Mouse (Mus musculus) ES-E14 (cell line): ENCODE results near the gene Olfr267. TPM values are rescaled to one million over a fixed set of nuclear protein-coding genes. Genes with fewer than 3 reads are reported as not detected.

Source experiments
- DNase-seq: peaks from one replicate; pipeline ENCODE4 v3.0.0-alpha.2; 2013; ENCODE audit warnings: low read depth, low spot score
- H3K27ac ChIP-seq: 2 replicates; pipeline ENCODE4 v1.5.1; 2012; ENCODE audit warnings: low read depth, mild to moderate bottlenecking, low read length, moderate library complexity, mixed read lengths; ENCODE audit not compliant: poor library complexity, insufficient read depth, severe bottlenecking
- H3K36me3 ChIP-seq: 2 replicates; pipeline ENCODE4 v1.6.1; 2012; ENCODE audit warnings: mild to moderate bottlenecking, low read length, moderate library complexity, mixed read lengths; ENCODE audit not compliant: control insufficient read depth, poor library complexity, insufficient read depth, severe bottlenecking
- H3K4me1 ChIP-seq, 2 experiments: fragments of 150-350 bp in 1 of 2; sonication (generic) in 1 of 2; 2 replicates each; pipeline ENCODE4 v1.6.1; 2012; ENCODE audit warnings: low read length in 2 of 2, mild to moderate bottlenecking in 1 of 2, mixed read lengths in 1 of 2; ENCODE audit not compliant: control insufficient read depth in 2 of 2, insufficient read depth in 2 of 2, poor library complexity in 1 of 2
- H3K4me3 ChIP-seq, 2 experiments: fragments of 150-350 bp in 1 of 2; sonication (generic) in 1 of 2; 2 replicates each; pipeline ENCODE4 v1.5.1; 2012; ENCODE audit warnings: low read length in 2 of 2, low read depth in 1 of 2, mild to moderate bottlenecking in 1 of 2, mixed read lengths in 1 of 2; ENCODE audit not compliant: insufficient read depth in 1 of 2, poor library complexity in 1 of 2, severe bottlenecking in 1 of 2
- H3K9ac ChIP-seq: 2 replicates; pipeline ENCODE4 v1.6.1; 2012; ENCODE audit warnings: low read depth, mild to moderate bottlenecking, low read length, mixed read lengths; ENCODE audit not compliant: poor library complexity, insufficient read depth, severe bottlenecking
- H3K9me3 ChIP-seq: fragments of 150-350 bp; sonication (generic); 2 replicates; pipeline ENCODE4 v1.6.1; 2012; ENCODE audit warnings: low read depth, mild to moderate bottlenecking, low read length; ENCODE audit not compliant: control insufficient read depth, insufficient read depth
- CHD2 ChIP-seq: IDR thresholded peaks from 2 replicates; pipeline ENCODE4 v1.6.1; 2014; ENCODE audit warnings: mild to moderate bottlenecking, low read depth, low read length, inconsistent platforms
- HCFC1 ChIP-seq: IDR thresholded peaks from 2 replicates; pipeline ENCODE4 v1.6.1; 2012; ENCODE audit warnings: low read length, inconsistent platforms, borderline replicate concordance; ENCODE audit not compliant: insufficient read depth
- MAFK ChIP-seq: IDR thresholded peaks from 2 replicates; pipeline ENCODE4 v1.6.1; 2014; ENCODE audit warnings: mild to moderate bottlenecking, low read depth, low read length, inconsistent platforms; ENCODE audit not compliant: insufficient read depth
- ZC3H11A ChIP-seq: IDR thresholded peaks from 2 replicates; pipeline ENCODE4 v1.6.1; 2012; ENCODE audit warnings: low read depth, mild to moderate bottlenecking, inconsistent platforms, low read length, borderline replicate concordance
- ZNF384 ChIP-seq: IDR thresholded peaks from 2 replicates; pipeline ENCODE4 v1.6.1; 2012; ENCODE audit warnings: low read depth, low read length, inconsistent platforms
- in situ Hi-C, 2 experiments: fragments of 600-800 bp; cut with MboI; formaldehyde crosslinking; loops; one replicate each; pipeline ENCODE4 v1.15.1; 2025; ENCODE audit warnings: low sequenced_read_pairs in 2 of 2, inconsistent platforms in 1 of 2; ENCODE audit not compliant: unreplicated experiment in 2 of 2
- total RNA-seq: library from RNA; depleted of rRNA; stranded (reverse); fragments of 300-350 nt; gene quantifications from 2 replicates; pipeline ENCODE4 v1.2.3, GENCODE M21; 2012; rRNA removed

Gene Olfr267
- not detected in 2 replicates for total RNA-seq

- TF ChIP-seq MAFK: no peak
- TF ChIP-seq CHD2: no peak
- TF ChIP-seq ZC3H11A: no peak
- no peak for TF ChIP-seq ZNF384
- TF ChIP-seq HCFC1: no peak
- Histone ChIP-seq H3K27ac (no peak within 1 kb of the TSS), H3K4me3 (no peak within 1 kb of the TSS), H3K9me3 (no peaks in the 10 kb centered on the region), H3K4me1 (no peaks in the 10 kb centered on the region), H3K36me3 (no peaks in the 10 kb centered on the region), H3K9ac (no peak within 1 kb of the TSS)
- in situ Hi-C loops: no loop called here
- no peak for DNase-seq
Measured at GRCm38 (mm10) chr4:58787616-58788015, at the start of gene Olfr267. Gene Olfr267 (minus strand): TSS chr4:58787716.

DNA sequence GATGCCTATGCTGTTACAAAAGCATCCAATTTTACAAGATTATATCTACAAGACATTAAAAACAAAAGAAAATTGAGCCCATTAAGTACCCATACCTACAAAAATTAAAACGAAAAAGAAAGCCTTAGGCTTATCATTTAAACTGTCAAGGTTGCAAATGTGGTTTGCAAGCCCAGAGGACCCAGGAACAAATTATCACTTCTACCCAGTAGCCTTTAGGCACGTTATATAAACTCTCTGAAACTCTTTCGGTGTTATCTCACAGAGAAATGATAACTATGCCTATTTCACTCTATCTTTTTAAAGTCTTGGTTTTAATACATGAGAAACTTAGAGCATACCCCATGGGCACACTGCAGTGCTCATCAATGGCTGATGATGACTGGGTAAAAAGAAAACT is 45.4 kb upstream of the Olfr267 start:
- H3K4me1 ChIP-seq: no peaks in the 10 kb centered on the region
- in situ Hi-C loops: no loop called here
- H3K36me3 ChIP-seq: no peaks in the 10 kb centered on the region
- no peaks in the 10 kb centered on the region for H3K9me3 ChIP-seq
- DNase-seq: no peak
- H3K27ac ChIP-seq: no peak overlapping the region
- TF ChIP-seq ZC3H11A (no peak), HCFC1 (no peak), MAFK (no peak), CHD2 (no peak), ZNF384 (no peak)
- no peak overlapping the region for H3K4me3 ChIP-seq
- no peak overlapping the region for H3K9ac ChIP-seq

- H3K4me3 ChIP-seq: no peak overlapping the region
- peaks cover 2% of the 10 kb centered on the region for H3K36me3 ChIP-seq
- H3K4me1 ChIP-seq: no peaks in the 10 kb centered on the region
- H3K9me3 ChIP-seq: no peaks in the 10 kb centered on the region
- in situ Hi-C loops: no loop called here
- H3K9ac ChIP-seq: no peak overlapping the region
- H3K27ac ChIP-seq: no peak overlapping the region
- TF ChIP-seq ZC3H11A (no peak), MAFK (no peak), HCFC1 (no peak), CHD2 (no peak), ZNF384 (no peak)
- DNase-seq: no peak
Measured at GRCm38 (mm10) chr4:58825921-58826320, 38.4 kb upstream of the Olfr267 start.

DNA sequence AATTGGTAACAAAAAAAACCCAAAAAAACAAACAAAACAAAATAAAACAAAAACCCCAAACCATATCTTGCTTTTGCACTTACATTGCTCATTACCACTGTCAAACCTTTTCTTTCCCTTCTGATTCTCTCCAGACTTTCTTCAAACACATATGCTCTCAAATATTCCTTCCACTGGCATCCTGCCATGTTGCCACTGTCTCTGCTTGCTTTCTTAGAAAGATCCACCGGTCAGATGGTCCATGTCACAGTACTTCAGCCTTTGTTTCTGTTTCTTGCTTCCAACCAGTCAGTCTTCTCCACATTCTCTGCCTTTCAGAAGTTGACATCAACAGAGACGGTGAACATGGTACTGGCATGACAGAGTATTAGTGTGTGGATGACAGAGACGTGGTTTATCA is 857 bp downstream of the Olfr267 start:
- in situ Hi-C loops: no loop called here
- no peak overlapping the region for H3K27ac ChIP-seq
- no peaks in the 10 kb centered on the region for H3K36me3 ChIP-seq
- TF ChIP-seq ZC3H11A (no peak), HCFC1 (no peak), CHD2 (no peak), ZNF384 (no peak), MAFK (no peak)
- H3K4me1 ChIP-seq: no peaks in the 10 kb centered on the region
- no peaks in the 10 kb centered on the region for H3K9me3 ChIP-seq
- H3K4me3 ChIP-seq: no peak overlapping the region
- no peak for DNase-seq
- H3K9ac ChIP-seq: no peak overlapping the region

DNA sequence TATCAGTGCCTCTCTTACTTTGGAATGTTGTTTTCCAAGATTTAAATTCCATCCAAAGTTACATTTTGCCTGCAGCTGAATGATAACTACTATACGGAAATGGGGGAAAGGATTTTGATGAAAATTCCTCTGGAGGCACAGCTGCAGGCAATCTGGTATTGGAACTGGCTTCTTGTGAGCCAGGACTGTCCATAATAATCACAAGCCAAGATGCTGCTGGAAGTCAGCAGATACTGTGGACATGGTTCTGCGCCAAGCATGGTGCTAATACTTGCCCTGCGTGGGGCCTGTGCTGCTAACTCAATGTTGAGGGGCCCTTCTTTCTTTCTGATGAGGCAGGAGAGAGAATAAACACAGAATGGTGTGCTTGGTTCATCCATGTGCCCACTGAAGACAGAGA is 24.1 kb downstream of the Olfr267 start:
- Histone ChIP-seq H3K27ac (no peak overlapping the region), H3K9me3 (no peaks in the 10 kb centered on the region), H3K4me3 (no peak overlapping the region), H3K36me3 (no peaks in the 10 kb centered on the region), H3K9ac (no peak overlapping the region), H3K4me1 (no peaks in the 10 kb centered on the region)
- no peak for DNase-seq
- TF ChIP-seq ZNF384 (no peak), ZC3H11A (no peak), CHD2 (no peak), MAFK (no peak), HCFC1 (no peak)
- in situ Hi-C loops: loop anchor here in 1 of 2 experiments (25.0 kb wide), 1 partner anchor 351 kb away; no protein-coding TSS in a partner anchor
